Mouse (Mus musculus) midbrain, embryonic 14.5 days (tissue): ENCODE measurements around the gene Trex2. TPM values are rescaled to one million over a fixed set of nuclear protein-coding genes. Genes with fewer than 3 reads are reported as not detected.
"Not testable (repeated sequence)": the region's sequence is repeated elsewhere in the genome, so short reads cannot be mapped to it uniquely, and the experiment has no call there.

ENCODE experiments used
- ATAC-seq: fragments of 200-750 bp; cut with Nextera tagmentation; 2 replicates; pipeline ENCODE4 v1.8.0; 2017; ENCODE audit warnings: moderate number of reproducible peaks, moderate library complexity; ENCODE audit not compliant: low FRiP score, low TSS enrichment
- DNase-seq: peaks from one replicate; pipeline ENCODE4 v3.0.0-alpha.2; 2015
- H3K27ac ChIP-seq: fragments of 300-500 bp; sonication (generic); replicated peaks from 2 replicates; pipeline ENCODE4 v1.5.1; 2014; ENCODE audit warnings: mild to moderate bottlenecking, low read depth, low read length, moderate library complexity
- H3K27me3 ChIP-seq: fragments of 300-500 bp; sonication (generic); 2 replicates; pipeline ENCODE4 v1.6.1; 2014; ENCODE audit warnings: low read length, control low read depth, mixed read lengths; ENCODE audit not compliant: control insufficient read depth, insufficient read depth
- H3K36me3 ChIP-seq: fragments of 300-500 bp; sonication (generic); 2 replicates; pipeline ENCODE4 v1.6.1; 2014; ENCODE audit warnings: low read length, control low read depth; ENCODE audit not compliant: control insufficient read depth, insufficient read depth
- H3K4me1 ChIP-seq: fragments of 300-500 bp; sonication (generic); 2 replicates; pipeline ENCODE4 v1.6.1; 2014; ENCODE audit warnings: mild to moderate bottlenecking, antibody characterized with exemption, low read length, control low read depth; ENCODE audit not compliant: control insufficient read depth, insufficient read depth
- H3K4me2 ChIP-seq: fragments of 300-500 bp; sonication (generic); 2 replicates; pipeline ENCODE4 v1.6.1; 2014; ENCODE audit warnings: mild to moderate bottlenecking, low read length, moderate library complexity
- H3K4me3 ChIP-seq: fragments of 300-500 bp; sonication (generic); replicated peaks from 2 replicates; pipeline ENCODE4 v1.5.1; 2014; ENCODE audit warnings: low read depth, low read length
- H3K9ac ChIP-seq: fragments of 300-500 bp; sonication (generic); replicated peaks from 2 replicates; pipeline ENCODE4 v1.6.1; 2014; ENCODE audit warnings: mild to moderate bottlenecking, low read length, moderate library complexity
- H3K9me3 ChIP-seq: fragments of 300-500 bp; sonication (generic); 2 replicates; pipeline ENCODE4 v1.6.1; 2016; ENCODE audit warnings: low read length, control low read depth, mixed read lengths; ENCODE audit not compliant: control insufficient read depth
- WGBS: fragments of 180-500 bp; shearing (Covaris S2); extraction: QIAGEN DNeasy Blood & Tissue Kit; methylation state at CpG from one replicate; pipeline ENCODE4 v1.1.7; 2014; 5-methylcytosine and 5-hydroxymethylcytosine counted together
- polyA plus RNA-seq: library from polyadenylated mRNA; unstranded; fragments of >200 nt; fragmentation: Nextera tagmentation; extraction: Ambion mirVana; gene quantifications from 2 replicates; pipeline ENCODE4 v1.2.1, GENCODE M21; 2014

Gene Trex2
- polyA plus RNA-seq, 1 experiment from 2014 or later = not detected

DNA sequence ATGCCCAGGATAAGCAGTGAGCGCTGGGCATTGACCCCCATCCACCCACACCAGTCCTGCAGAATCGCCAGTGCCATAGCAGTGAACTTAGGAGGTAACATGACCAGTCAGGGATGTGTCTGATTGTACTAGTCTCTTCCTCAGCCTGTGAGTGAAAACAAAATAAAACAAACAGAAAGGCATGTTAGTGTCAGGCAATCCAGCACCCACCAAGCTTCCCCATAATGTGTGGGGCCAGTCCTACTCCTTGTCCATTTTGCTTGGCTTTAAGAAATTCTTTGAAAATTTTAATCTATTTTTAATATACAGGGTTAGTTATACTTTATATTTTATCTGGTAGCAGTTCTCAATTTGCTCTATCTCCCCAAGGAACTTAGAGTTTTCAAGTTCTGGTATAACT is 36.5 kb downstream of the Trex2 start, which contains the start of gene Gm18336:
Gm18336 (minus strand) TSS at position 101 of the 400 bp plus-strand sequence.
- H3K27me3 ChIP-seq, H3K9me3 ChIP-seq, H3K4me2 ChIP-seq, H3K27ac ChIP-seq, DNase-seq, H3K36me3 ChIP-seq, H3K9ac ChIP-seq, ATAC-seq, H3K4me1 ChIP-seq, H3K4me3 ChIP-seq: not testable (repeated sequence)
- 60% methylated on average over 2 of the region's 2 CpGs for WGBS

DNA sequence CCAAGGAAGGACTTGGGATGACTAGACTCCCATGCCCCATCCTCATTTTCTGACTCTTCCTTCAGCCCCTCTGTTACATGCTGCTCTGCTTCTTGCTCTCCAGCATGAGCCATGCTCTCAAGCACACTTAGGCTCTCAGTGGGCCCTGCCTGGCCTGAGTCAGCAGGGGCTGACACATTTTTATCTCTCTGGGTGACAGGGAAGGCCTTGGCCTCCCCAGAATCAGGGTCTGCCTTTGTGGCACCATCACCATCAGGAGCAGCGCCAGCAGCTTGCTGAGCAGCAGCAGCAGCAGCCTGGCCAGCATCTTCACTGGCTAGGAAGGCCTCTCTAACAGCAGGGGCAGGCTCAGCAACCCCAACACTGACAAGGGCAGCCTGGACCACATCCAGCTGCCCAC is 38.7 kb downstream of the Trex2 start:
- whole genome bisulfite sequencing = 88% methylated on average over 1 of the region's 1 CpGs
- Histone ChIP-seq H3K9ac (no peak overlapping the region), H3K9me3 (no peaks in the 10 kb centered on the region), H3K4me3 (no peak overlapping the region), H3K4me2 (no peak overlapping the region), H3K36me3 (no peaks in the 10 kb centered on the region), H3K4me1 (no peaks in the 10 kb centered on the region), H3K27ac (no peak overlapping the region), H3K27me3 (no peaks in the 10 kb centered on the region)
- DNase-seq (no peak), ATAC-seq (no peak)

DNA sequence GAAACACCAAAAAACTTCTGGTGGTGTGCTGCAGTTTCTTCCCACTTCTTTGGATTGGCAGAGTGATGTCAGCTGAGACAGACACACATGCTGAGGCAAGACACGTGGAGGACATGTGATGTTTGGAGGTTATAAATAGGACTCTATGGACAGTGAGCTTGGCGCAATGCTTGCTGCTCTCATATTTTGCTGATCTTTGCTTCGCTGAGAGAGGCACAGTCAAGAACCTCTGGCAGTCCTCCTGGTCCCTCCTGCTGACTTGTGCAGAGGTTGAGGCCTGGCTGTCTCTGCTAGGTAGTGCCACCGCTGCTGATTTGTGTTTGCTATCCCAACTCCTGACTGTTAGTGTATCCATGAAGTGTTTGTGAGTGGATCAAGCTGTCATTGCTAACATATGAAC is 43.7 kb downstream of the Trex2 start:
- ATAC-seq (no peak), DNase-seq (no peak)
- H3K27me3 ChIP-seq = no peaks in the 10 kb centered on the region
- no peaks in the 10 kb centered on the region for H3K9me3 ChIP-seq
- no peaks in the 10 kb centered on the region for H3K36me3 ChIP-seq
- no peak overlapping the region for H3K4me2 ChIP-seq
- no peak overlapping the region for H3K27ac ChIP-seq
- H3K4me3 ChIP-seq = no peak overlapping the region
- WGBS = 86% methylated on average over 4 of the region's 4 CpGs
- H3K9ac ChIP-seq = no peak overlapping the region
- H3K4me1 ChIP-seq = no peaks in the 10 kb centered on the region

DNA sequence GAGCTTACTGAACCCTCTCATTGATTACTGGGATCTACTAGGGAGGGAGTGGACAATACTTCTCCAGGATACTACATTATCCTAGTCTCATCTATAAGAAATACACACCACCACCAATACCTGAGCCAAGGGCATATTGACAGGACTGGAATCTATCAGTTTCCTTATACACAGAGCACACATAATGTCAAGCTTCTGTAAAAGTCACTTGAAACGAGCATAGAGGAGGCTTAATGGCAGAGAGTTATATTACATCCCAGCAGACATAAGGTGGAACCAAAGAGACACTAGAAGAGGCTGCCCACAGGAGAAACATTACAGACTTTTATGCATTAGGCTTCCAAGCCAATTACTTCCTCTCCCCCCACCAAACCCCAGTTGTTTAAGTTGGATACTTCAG is 50.2 kb downstream of the Trex2 start:
- Histone ChIP-seq H3K36me3 (no peaks in the 10 kb centered on the region), H3K9me3 (no peaks in the 10 kb centered on the region), H3K9ac (no peak overlapping the region), H3K27ac (peak overlapping the region; percentile 71), H3K4me2 (no peak overlapping the region), H3K4me1 (no peaks in the 10 kb centered on the region), H3K4me3 (no peak overlapping the region), H3K27me3 (no peaks in the 10 kb centered on the region)
- ATAC-seq (no peak), DNase-seq (no peak)
- 23% methylated on average over 1 of the region's 1 CpGs for WGBS

DNA sequence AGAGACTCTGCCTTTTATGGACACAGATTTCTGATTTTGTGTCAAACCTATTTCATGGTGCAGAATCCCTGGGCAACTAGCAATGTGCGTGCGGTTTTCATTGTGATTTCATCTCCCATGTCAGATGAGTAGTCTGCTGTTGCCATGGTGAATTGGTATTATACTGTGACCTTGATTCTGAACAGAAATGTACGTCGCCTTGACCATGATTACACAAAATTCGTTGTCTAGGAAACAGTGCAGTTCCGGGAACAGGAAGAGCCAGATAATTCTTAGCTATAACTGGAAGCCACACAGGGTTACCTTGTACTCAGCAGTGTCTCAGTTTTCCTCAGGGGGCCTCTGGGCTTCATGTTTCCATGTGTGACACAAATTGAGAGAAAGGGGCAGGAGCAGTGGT is 50.7 kb downstream of the Trex2 start:
- Histone ChIP-seq H3K9me3 (no peaks in the 10 kb centered on the region), H3K4me1 (no peaks in the 10 kb centered on the region), H3K9ac (no peak overlapping the region), H3K36me3 (no peaks in the 10 kb centered on the region), H3K27ac (peak overlapping the region; percentile 71), H3K27me3 (no peaks in the 10 kb centered on the region), H3K4me2 (no peak overlapping the region), H3K4me3 (no peak overlapping the region)
- WGBS = 36% methylated on average over 6 of the region's 6 CpGs
- peak; percentile 46; the same call in 1 of the 2 replicates for ATAC-seq
- peak; percentile 69 for DNase-seq

Other genes starting within 250 kb of the Trex2 start
- 7.7 and 16.2 TPM in 2 replicates for gene Xlr3b, start 243.1 kb downstream of the Trex2 start, polyA plus RNA-seq
- gene Xlr4b, start 221.0 kb downstream of the Trex2 start, polyA plus RNA-seq = 0.38 TPM in 1 of 2 replicates, not detected in the other
- gene F8a, start 207.1 kb downstream of the Trex2 start, polyA plus RNA-seq = 30.3 and 34.9 TPM in 2 replicates
- gene Xlr4c, start 192.2 kb downstream of the Trex2 start, polyA plus RNA-seq = 0.28 TPM in 1 of 2 replicates, not detected in the other
- gene Xlr3c, start 170.0 kb downstream of the Trex2 start, polyA plus RNA-seq = 0.19 and 0.25 TPM in 2 replicates
- not detected in 2 replicates for gene Xlr5a, start 142.4 kb downstream of the Trex2 start, polyA plus RNA-seq
- gene Xlr5c, start 142.4 kb downstream of the Trex2 start, polyA plus RNA-seq = not detected in 2 replicates
- gene Gm45015, start 98.5 kb downstream of the Trex2 start, polyA plus RNA-seq = not detected in 2 replicates
- 12.3 and 13.5 TPM in 2 replicates for gene Zfp275, start 92.7 kb downstream of the Trex2 start, polyA plus RNA-seq
- not detected in 2 replicates for gene Gm18336, start 36.6 kb downstream of the Trex2 start, polyA plus RNA-seq
- 0.65 and 0.87 TPM in 2 replicates for gene Zfp92, start 24.2 kb downstream of the Trex2 start, polyA plus RNA-seq
- gene Haus7, start 23.7 kb upstream of the Trex2 start, polyA plus RNA-seq = 67.1 and 69.1 TPM in 2 replicates
- gene Bgn, start 48.3 kb upstream of the Trex2 start, polyA plus RNA-seq = 9.2 and 30.6 TPM in 2 replicates
- 4.9 and 5.0 TPM in 2 replicates for gene Atp2b3, start 67.7 kb upstream of the Trex2 start, polyA plus RNA-seq
- 0.22 and 0.31 TPM in 2 replicates for gene Dusp9, start 204.1 kb upstream of the Trex2 start, polyA plus RNA-seq
- gene Pnck, start 224.8 kb upstream of the Trex2 start, polyA plus RNA-seq = 138 and 176 TPM in 2 replicates
- 8.9 and 9.5 TPM in 2 replicates for gene Slc6a8, start 237.8 kb upstream of the Trex2 start, polyA plus RNA-seq